Mouse (Mus musculus): ENCODE data around the gene Metrnl.

Gene Metrnl

DNA sequence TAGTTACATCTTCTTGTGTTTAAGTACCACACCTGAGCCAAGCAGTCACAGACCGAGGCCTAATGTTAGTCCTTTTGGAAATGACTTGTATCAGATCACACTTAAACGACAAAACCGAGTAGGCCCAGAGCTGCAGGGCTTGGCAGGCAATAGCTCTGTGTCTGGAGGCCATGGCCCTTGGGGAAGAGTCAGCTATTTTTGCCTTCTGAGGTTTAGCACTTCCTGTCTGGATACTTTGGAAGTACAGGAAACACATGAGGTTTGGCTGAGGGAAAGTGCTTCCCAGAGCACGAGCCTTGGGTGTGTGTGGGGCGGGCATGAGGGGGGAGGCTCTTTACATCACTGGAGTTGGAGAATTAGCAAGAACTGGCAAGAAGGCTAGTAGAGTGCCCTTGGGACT is 14.7 kb upstream of the Metrnl start:
- no peak for DNase-seq

DNA sequence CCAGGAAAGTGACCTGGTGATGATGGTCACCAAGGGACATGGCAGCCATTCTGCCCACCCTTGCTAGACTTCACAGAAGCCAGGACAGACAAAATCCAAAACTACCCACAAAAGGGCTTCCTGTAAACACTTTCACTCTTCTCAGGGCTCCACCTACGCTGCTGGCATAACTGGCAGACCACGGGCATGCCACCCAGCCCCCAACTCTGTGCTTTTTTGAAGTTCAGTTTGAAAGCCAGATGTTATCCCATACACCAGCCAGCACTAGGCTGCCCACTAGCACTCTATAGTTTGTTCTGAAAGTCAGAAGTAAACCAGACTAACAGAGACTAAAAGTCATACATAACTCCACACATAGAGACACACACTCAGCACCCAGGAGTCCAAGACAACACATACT is 13.3 kb upstream of the Metrnl start:
- DNase-seq, result no peak

DNA sequence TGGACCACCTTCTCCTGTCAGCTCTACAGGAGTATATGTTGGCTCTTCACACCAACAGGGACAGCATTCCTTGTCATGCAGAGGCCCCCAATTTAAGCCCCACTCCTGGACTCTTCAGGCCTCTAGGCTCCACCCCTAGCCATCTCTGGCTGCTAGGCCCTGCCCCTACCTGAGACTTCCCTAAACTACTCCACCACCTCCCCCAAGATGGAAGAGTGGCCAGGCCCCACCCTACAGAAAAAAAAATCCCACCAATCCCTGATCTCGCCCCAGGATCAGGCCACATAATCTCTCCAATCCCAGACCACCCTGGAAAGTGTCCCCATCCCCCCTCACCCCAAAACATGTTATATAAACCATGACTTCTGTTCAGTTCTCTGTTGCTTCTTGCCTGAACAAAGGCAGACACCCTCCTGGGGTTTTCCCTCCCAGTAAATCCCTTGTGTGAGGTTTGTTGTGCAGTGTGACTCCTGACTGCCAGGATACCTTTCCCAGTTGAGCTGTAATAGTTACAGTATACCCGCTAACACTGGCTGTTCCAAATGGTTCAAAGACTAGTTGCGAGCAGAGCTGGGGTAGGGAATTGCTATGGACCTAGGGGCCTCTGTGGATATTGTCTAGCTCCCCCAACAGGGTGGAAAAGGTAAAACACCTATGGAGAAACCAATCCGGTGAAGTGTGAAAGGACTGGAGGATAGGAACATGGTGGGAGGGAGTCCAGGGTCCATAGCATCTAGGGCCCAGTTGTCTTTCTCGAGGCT is 5.9 kb upstream of the Metrnl start:
- no peak for DNase-seq

DNA sequence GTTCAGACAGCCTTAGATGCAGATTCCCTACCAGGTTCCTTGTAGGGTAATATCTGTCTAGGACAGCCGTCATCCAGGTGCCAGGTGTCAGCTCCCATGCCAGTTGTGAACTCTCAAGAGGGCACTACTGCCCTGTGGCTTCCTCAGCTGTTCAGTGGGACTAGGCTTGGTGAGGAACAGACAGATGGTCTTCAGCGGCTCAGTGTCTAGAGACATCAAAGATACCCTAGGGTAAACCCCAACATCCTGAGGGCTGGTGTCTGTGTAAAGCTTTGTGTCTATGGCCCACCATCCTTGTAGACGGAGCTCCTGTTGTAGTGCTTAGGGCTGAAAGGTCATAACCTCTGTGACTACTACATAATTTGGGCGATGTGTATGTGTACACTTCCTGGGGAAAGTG is 4.1 kb upstream of the Metrnl start:
- no peak for DNase-seq

DNA sequence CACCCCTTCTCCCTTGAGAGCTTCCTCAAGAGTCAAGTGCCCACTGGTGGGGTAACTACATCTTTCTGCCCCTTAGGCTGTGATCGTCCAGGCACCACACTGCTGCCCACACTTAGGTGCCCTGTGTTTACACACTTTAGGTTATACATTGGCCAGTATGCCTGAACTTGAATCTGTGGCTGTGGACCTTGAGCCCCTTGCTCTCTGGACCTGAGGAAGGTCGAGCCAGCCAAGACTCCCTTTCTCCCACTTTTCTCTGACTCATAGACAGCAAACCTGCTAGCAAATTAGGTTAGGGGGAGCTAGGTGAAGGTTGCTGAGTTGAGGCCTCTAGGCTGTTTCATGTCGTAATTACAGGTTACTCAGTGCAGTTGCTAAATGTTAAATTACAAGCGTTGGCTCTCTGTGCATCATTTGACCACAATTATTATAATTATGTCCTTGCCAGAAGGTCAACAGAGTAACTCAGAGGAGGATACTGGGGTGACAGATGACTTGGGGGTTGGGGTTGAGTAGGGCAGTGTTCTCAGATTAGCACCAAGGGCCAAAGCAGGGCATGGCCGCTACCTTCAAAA is 2.9 kb upstream of the Metrnl start:
- DNase-seq, result no peak

DNA sequence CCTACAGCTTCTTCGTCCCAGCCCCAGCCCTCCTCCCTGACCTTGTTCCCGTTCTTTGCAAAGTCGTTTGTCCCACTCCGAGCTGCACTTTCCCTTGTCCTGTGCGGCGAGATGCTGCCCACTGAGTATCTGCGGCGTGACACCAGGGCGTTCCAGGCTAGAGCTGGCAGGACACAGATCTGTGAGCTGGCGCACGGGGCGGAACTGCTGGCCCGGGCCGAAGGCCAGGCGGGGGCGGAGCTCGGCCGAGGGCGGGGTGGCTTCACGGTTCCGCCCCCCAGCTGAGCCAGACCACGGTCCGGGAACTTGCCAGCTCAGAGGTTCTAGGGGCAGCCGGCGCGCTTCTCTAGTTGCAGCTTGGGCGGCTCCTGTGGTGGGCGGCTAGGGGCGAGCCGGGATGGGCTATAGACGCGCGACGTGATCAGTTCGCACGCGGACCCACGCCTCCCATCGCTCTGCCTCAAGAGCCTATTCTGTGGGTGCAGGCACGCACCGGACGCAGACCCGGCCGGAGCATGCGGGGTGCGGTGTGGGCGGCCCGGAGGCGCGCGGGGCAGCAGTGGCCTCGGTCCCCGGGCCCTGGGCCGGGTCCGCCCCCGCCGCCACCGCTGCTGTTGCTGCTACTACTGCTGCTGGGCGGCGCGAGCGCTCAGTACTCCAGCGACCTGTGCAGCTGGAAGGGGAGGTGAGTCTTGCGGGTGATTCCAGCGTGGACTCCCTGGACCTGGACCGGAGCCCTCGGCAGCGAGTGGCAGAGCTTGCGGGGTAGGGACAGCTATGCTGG is 959 bp downstream of the Metrnl start:
- peak; percentile 94 for DNase-seq

DNA sequence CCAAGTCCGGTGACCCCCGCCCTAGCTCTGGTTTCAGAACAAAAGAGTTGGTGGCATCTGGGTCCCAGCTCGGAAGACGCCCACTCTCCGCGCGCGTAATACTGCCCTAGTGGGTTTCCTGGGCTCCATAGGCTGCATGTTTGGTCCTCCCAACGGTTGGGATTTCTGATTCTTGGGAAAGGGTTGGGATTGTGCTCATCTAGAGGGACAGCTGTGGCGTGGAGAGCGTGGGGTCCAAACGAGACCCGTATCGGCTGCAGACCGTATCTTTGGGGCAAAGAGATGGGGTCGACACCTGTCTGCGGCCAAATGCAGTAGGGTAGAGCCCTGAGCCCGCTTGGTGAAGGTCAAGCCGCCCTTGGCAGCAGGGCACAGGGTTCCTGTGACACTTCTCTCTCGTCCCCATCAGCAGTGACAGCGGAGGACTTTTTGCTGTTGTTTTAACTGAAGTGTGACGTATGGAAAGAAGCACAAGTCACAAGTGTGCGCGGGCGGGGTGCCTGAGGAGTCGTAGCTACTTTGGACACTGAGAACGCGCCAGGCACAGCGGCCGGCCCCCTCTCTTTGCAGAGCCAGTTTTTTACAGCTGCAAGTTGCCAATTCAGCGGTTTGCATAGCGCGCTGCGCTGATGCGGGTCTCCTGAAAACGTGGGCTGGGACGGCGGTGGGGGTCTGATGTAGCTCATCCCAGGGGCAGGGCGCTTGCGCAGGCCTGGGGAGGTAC is 1.7 kb downstream of the Metrnl start:
- peak; percentile 82 for DNase-seq

DNA sequence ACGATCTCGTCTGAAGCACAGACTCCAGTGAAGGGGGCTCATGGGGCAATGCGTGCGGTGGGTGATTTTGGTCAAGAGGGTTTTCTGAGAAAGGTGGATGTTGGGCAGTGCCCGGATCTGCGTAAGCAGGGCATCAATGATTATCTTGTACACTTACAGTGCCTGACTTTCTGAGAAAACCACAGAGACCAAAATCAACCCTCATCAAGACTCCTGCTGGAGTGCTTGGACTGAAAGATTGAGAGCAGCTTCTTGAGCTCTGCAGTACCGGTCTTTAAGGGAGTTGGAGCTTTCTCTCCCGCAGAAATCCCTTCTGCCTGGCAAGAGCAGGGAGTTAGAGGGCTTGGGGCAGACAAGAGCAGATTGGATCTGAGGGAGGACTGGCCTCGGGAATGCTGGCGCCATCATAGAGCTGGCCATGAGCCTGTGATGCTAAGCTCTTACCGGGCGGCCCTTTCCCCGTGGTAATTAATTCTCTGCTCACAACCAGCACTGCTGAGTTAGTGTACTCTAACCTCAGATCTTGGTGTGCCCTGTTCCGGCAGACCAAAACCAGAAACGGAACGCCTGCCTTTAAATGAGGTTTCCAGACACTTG is 2.4 kb downstream of the Metrnl start:
- no peak for DNase-seq

DNA sequence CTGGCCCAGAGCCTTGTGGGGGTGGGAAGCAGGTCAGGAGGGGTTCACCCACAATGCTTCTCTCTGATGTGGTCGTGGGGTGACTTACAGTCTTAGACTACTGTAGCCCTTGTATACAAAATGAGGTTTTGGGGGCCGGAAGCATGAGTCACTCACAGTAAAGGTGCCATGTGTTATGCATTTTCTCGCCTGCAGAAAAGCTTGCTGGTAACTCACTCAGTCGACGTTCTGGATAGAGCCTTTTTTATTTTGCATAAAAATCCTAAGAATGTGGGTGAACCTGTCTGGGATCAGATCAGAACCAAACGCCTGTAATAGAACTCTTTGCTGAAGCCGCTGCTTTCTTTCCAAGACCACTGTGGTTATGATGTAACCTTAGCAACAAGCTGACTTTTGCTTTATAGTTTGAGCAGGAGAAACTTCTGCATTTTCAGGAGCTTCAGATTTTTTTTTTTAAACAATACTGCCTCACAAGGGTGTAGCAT is 5.2 kb downstream of the Metrnl start:
- peak; percentile 68 for DNase-seq

DNA sequence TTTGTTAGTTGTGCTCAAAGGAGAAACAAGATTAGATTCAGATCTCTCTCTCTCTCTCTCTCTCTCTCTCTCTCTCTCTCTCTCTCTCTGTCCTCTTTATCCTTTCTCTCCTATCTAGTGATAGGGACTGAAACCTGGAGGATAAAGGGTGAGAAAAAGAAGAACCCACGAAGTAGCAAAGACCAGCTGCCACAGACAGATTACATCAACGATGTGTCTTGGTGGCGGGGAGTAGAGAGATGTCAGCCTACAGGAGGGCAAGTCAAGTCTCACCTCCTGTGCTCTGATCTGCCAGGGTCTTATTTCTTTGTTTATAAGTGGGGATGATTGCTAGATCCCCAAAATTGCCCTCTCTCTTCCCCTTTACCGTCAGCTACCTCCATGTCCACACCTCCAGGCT is 7.9 kb downstream of the Metrnl start:
- DNase-seq, result no peak

DNA sequence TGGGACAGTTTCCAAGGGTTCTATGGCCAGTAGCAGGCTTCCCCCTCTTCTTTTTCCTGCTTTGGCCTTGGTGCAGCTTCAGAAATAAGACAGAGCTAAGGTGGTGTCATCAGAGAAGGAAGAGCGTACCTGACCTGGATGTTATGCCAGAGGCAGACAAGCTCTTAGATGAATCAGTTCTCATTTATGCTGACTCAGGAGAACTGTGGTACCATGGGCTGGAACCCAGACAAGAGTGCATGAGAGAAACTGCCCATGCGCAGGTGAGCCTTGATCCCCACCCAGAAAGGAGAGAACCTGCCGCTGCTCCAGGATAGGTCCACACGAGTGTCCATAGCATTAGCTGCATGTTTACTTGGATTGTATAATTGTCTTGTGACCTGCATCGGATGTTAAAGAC is 8.9 kb downstream of the Metrnl start:
- DNase-seq, result no peak

DNA sequence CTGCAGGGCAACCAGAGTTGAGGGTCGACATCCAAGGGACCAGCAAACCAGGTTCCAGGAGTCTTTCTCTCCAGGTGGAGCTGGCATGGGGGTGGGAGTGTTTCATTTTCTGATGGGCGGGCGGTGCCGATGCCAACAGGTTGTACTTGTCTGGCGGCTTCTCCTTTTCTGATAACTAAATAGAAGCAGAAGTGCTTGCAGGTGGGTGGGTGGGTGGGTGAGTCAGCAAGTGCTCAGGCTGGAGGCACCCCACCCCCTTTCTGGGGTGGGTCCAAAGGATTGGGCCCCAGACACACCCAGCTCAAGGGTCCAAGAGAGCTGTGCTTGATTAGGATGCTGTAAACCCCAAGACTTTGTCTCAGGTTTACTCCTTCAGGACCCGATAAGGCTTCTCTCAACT is 11.6 kb downstream of the Metrnl start:
- peak; percentile 45 for DNase-seq

DNA sequence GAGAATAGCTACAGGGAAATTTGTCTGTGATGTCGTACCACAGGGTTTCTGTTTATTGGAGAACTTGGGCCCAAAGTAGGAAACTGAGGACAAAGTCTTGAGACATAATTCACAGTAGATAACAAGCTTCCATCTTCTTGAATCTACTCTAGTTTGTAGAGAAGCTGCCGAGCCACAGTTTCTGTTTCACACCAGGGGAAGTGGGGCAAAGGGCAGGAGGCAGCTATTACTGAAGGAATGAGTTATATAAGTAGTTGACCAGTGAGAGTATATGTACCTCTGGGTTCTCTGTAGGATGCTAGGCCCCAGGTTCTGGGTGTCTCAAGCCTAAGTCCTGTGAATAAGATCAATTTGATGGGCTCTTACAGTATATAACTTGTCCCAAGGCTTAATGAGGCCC is 12.2 kb downstream of the Metrnl start:
- DNase-seq, result peak; percentile 38

DNA sequence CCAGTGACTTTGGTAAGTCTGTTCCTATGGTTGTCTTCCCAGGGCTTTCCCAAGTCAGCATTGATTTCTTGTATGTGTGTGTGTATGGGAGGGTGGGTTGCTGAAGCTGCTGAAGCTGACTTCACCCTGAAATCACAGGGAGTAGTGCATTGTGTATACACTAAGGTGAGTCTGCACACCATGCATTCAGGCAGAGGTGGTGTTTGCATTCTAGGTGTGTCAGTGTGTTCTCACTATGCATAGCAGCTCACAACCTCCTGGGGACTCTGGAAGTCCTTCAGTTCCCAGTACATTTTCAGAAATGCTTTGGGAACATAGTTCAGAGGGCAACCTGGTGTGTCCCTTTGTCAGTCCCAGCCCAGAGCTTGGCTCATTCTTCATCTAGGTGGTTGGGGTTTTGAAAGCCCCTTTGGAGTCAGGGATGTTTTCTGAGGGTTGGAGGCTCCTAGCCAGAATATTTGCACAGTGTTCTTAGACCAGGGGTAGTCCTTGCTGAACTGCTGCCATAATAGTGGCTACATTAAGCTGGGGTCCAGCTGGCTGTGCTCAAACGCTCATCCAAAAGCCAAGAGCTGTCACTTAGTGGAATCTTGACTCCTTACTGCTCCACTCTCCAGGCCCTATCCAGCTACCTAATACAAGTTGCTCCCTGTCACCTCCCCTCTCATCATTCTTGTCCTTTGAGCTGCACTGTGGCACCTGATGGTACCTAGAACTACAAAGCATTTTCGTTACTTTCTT is 13.6 kb downstream of the Metrnl start:
- peak; percentile 21 for DNase-seq

DNA sequence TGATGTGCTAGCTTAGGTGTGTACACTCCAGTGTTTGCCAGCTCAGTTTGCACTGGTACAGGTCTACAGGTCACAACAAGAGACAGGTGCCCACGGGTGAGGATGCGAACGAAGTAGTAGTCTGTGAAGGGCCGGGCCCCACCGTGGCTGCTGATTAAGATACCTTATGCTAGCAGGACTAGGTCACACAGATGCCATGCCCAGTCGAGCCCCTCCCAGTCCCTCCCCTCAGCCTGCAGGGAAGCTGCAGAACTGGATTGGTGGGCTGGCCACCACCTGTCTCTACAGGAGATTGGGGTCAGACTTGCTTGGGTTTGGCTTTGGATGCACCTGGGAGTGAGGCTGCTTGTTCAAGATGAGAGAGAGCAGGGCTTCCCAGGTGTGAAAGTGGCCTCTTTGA is 16.4 kb downstream of the Metrnl start:
- peak; percentile 15 for DNase-seq

DNA sequence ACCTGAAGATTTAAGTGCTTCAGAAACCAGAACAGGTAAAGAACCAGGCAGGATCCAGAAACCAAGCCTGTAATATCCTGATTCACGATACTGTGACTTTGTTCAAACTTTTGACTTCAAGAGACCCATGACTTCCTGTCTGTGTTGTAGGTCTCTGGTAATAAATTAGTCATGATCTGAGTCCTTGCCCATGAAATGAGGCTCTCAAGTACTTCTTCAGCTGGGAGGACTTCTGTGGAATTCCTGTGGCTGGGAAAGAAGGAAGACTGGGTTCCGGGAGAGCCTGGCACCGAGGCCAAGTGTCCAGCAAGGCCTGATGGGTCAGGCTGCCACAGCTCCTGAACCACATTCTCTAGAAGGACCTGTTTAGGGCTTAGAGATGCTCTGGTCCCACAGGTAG is 19.4 kb downstream of the Metrnl start:
- peak; percentile 57 for DNase-seq

DNA sequence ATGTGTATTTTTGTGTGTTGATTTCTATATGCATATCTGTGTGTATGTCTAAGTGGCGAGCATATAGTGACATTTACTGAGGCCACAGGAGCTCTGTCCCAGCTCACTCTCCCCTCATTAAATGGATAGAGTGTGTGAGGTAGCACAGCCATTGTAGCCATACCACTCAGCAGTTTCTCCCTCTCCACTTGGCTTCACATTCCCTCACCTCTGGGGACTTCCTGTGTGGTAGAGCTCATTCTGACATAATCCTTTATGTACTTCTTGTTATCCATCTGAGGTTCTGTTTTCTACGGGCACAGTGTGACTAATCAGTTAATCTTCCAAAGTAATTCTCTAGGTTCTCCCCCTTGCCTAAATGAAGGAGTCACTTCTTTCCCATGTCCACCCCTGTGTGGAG is 21.1 kb downstream of the Metrnl start:
- DNase-seq, result no peak

DNA sequence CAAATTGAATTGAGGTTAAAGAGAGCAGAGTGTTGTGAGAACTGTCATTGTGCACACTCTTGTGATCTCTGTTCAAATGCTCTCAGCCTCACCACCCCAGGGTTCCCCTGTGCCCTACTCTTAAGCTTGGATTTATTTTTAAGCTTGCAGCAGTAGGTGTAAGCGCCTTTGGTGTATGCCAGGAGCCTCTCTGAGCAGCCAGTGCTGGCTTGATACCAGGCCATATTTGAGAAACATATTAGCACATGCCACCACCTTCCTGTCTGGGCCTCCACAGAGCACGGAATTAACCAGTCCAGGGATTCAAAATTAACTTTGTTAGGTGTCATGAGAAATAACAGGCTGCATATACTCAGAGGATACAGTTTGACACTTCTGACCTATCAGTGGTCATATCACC is 25.3 kb downstream of the Metrnl start:
- no peak for DNase-seq

DNA sequence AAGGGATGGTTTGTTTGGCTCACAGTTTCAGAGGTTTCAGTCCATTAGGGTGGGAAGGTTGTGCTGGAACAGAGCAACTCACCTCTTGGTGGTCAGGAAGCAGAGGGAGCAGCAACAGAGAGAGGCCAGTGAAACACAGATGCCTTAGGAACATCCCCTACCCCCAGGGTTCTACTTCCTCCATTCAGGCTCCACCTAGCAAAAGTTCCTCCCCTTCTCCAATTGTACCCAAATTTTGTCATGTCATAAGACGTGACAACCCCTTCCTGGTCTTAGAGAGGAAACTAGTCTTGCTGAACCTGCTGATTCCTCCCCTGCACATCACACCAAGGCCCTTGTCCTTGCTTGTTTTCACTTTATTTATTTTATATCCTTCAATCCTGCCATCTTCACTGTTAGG is 32.8 kb downstream of the Metrnl start:
- no peak for DNase-seq

DNA sequence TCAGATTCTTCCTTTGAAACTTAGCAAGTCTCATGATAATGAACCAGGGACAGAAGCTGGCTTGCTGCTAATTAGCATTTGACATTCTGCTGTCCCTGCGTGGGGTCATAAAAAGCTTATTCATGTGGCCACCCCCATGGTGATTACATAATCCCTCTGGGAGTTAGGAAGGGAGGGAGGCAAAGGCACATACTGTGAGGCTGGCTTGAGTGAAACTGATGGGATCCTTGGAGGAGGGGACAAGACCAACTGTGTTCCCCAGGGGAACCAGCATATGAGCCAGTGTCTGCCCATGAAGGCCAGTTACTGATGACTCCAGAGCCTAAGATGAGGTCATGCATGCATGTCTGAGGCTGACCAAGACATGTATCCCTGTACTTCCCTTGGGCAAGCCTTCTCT is 33.5 kb downstream of the Metrnl start:
- DNase-seq, result no peak

DNA sequence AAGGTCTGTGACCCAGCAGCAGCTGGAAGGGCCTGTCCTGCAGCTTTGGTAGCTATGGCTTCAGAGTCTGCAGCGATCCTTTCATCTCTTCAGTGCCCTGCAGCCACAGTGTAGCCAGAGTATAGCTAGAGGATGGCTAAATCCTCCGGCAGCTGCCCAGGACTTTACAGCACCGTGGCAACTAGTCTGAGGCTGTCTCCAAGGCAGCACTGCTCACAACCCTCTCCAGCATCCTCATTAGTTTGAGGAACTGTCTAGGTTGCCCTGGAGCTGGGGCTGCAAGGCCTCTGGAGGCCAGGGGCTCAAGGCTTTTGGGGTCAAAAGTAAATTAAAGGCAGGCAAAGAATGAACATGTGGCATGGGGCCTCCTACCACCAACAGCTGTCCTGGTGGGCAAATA is 37.3 kb downstream of the Metrnl start:
- no peak for DNase-seq

DNA sequence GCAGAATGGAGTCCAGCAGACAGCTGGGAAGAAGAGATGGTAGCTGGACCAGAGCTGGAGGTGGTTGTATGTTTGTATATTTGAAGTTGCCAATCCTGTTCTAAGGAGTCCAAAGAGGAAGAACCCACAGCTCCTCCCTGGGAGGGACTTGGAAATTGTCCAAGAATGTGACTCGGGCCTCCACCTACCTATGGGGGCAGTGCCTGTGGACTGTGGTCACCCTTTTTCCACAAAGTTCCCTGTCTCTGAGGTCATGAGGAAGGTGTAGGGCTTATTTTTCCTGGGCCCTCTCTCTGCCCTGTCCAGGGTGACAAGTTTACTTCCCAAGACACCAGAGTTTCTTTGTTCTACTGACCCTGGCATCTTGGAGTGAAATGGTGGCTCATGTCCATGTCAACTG is 39.6 kb downstream of the Metrnl start:
- DNase-seq, result peak; percentile 85
